Mouse (Mus musculus): ENCODE results near the gene Kcnh6. TPM values are rescaled to one million over a fixed set of nuclear protein-coding genes. Genes with fewer than 3 reads are reported as not detected.
"Not testable (repeated sequence)": the region's sequence is repeated elsewhere in the genome, so short reads cannot be mapped to it uniquely, and the experiment has no call there.

Gene Kcnh6
- polyA plus RNA-seq, 1 experiment from 2014 or later = 2.7 TPM

DNA sequence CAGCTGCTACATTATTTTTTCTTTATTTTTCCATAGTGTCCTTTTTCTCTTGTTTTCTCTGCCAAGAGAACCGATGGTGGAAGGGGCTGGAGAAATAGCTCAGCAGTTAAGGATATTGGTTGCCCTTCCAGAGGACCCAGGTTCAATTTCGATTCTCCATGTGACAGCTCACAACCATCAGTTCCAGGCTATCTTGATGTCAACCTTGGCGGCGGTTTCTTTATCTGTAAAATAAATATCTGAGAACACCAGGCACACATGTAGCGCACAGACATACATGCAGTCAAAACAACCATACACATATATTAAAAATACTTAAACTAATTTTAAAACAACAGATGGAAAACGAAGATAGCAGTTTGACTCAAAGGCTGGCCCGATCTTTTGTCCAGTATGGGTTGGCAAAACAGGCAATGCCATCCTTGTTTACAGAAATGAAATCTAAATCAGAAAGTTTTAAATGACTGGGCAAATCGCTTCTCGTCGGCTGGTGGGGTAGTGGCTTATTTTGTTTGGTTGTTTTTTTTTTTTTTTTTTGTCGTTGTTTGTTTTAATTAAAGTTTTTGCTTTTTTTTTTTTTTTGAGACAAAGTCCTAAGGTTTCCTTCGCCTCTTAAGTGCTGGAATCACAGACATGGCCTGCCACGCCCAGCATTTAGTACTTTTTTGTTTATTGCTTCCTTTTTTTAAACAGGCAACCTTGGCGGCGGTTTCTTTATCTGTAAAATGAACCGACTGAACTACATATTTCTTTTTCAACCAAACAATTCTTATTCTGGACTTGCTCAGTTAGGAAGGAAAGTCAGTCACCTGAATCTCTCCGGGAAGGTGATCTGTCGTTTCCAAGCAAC lies 57.4 kb downstream of the Kcnh6 start:
- Histone ChIP-seq H3K9ac (ENCODE audit: low read depth, low read length) (peak overlapping the region; percentile 89), H3K4me1 (ENCODE audit: control insufficient read depth, insufficient read depth, low read depth, low read length) (peaks cover 8% of the 10 kb centered on the region), H3K9me3 (ENCODE audit: control insufficient read depth, low read length) (no peaks in the 10 kb centered on the region), H3K36me3 (ENCODE audit: control insufficient read depth, insufficient read depth, low read length) (no peaks in the 10 kb centered on the region), H3K27me3 (replicated peaks; ENCODE audit: control insufficient read depth, insufficient read depth, low read length) (no peaks in the 10 kb centered on the region), H3K4me2 (ENCODE audit: low read length) (peak overlapping the region; percentile 96), H3K4me3 (ENCODE audit: low read length) (peak overlapping the region; percentile 88), H3K27ac (ENCODE audit: low read depth, low read length) (peak overlapping the region; percentile 56; the same call in 1 of the 2 replicates)
- no peak for ATAC-seq
- WGBS = 42% methylated on average over 18 of the region's 18 CpGs

DNA sequence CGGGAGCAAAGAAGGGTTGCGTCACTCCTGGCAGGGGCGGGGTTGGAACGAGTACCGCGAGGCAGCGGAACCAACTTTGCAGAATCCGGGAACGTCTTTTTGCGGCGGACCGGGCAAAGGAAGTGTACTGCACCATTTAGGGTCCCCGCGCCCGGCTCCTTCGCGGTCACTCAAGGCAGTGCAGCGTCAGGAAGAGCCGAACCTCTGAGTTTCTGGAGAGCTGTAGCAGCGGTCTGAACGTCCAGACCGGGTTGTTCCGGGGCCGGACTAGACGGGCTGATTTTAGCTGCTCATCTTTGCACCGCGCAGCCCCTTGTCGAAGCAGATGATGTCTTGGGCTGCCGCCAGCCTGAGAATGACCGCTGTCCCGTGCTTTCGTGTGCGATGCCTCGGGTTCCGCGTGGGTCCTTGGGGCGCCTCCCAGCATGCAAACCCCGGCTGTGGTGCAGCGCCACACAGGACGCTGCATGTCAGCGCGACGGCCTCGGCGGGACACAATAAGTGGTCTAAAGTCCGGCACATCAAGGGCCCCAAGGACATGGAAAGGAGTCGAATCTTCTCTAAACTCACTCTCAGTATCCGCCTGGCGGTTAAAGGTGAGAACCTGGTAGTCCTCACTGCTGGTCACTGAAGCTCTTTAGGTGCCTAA lies 58.1 kb downstream of the Kcnh6 start, which contains the start of gene Taco1:
Gene Taco1, plus strand, starts transcription at position 139 of the 649 bp plus-strand sequence.
- peak within 1 kb of the TSS; percentile 88 for H3K27ac ChIP-seq (ENCODE audit: low read depth, low read length)
- H3K27me3 ChIP-seq (replicated peaks; ENCODE audit: control insufficient read depth, insufficient read depth, low read length) = no peaks in the 10 kb centered on the region
- peak within 1 kb of the TSS; percentile 88 for H3K4me3 ChIP-seq (ENCODE audit: low read length)
- WGBS = under 1% methylated on average over 49 of the region's 49 CpGs
- H3K4me1 ChIP-seq (ENCODE audit: control insufficient read depth, insufficient read depth, low read depth, low read length) = peaks cover 8% of the 10 kb centered on the region
- H3K4me2 ChIP-seq (ENCODE audit: low read length) = peak within 1 kb of the TSS; percentile 96
- H3K9ac ChIP-seq (ENCODE audit: low read depth, low read length) = peak within 1 kb of the TSS; percentile 89
- peak; percentile 98 for ATAC-seq
- H3K36me3 ChIP-seq (ENCODE audit: control insufficient read depth, insufficient read depth, low read length) = no peaks in the 10 kb centered on the region
- H3K9me3 ChIP-seq (ENCODE audit: control insufficient read depth, low read length) = no peaks in the 10 kb centered on the region

DNA sequence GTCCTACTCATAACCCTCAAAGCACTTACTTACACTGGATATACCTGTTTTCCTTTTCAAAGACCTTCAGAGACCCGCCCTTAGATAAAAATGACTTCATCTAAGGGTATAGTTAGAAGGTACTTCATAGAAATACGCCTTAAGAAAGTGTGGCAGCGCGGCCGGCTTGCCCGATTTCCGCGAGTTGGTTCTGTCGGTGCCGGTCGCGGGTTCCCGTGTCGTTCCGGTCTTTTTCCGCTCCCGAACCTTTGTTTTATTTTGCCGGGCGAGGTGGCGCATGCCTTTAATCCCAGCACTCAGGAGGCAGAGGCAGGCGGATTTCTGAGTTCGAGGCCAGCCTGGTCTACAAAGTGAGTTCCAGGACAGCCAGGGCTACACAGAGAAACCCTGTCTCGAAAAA lies 58.7 kb downstream of the Kcnh6 start:
- H3K9me3 ChIP-seq (ENCODE audit: control insufficient read depth, low read length); H3K4me1 ChIP-seq (ENCODE audit: control insufficient read depth, insufficient read depth, low read depth, low read length); ATAC-seq; H3K36me3 ChIP-seq (ENCODE audit: control insufficient read depth, insufficient read depth, low read length); H3K27me3 ChIP-seq (replicated peaks; ENCODE audit: control insufficient read depth, insufficient read depth, low read length): not testable (repeated sequence)
- peak overlapping the region; percentile 88 for H3K4me3 ChIP-seq (ENCODE audit: low read length)
- peak overlapping the region; percentile 89 for H3K9ac ChIP-seq (ENCODE audit: low read depth, low read length)
- H3K4me2 ChIP-seq (ENCODE audit: low read length) = peak overlapping the region; percentile 96
- H3K27ac ChIP-seq (ENCODE audit: low read depth, low read length) = peak overlapping the region; percentile 88
- WGBS = 23% methylated on average over 23 of the region's 23 CpGs

DNA sequence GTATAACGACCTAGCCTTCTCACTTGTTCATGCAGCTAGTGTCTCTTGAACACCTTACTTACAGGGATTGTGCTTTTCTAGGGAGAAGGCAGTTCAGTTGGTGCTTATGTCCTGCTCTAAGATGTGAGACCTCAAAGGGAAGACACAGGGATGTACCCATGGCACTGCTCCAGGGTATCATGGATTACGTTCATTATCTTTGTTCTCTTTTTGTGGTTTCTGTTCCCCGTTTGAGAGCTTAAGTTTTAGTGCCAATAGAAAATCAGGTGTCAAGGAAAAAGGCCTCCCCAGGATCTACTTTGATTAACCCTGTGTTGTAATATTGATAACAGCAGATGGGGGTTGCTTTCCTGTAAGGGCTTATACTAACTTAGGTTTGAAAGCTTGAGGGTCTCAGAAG lies 65.8 kb downstream of the Kcnh6 start:
- Histone ChIP-seq H3K9me3 (ENCODE audit: control insufficient read depth, low read length) (no peaks in the 10 kb centered on the region), H3K9ac (ENCODE audit: low read depth, low read length) (no peak overlapping the region), H3K4me1 (ENCODE audit: control insufficient read depth, insufficient read depth, low read depth, low read length) (no peaks in the 10 kb centered on the region), H3K27ac (ENCODE audit: low read depth, low read length) (no peak overlapping the region), H3K4me2 (ENCODE audit: low read length) (no peak overlapping the region), H3K4me3 (ENCODE audit: low read length) (no peak overlapping the region), H3K27me3 (replicated peaks; ENCODE audit: control insufficient read depth, insufficient read depth, low read length) (no peaks in the 10 kb centered on the region), H3K36me3 (ENCODE audit: control insufficient read depth, insufficient read depth, low read length) (0 out of 2 replicates have a peak, but pooled peaks cover 2% of the 10 kb centered on the region)
- WGBS = 87% methylated on average over 3 of the region's 3 CpGs
- no peak for ATAC-seq

DNA sequence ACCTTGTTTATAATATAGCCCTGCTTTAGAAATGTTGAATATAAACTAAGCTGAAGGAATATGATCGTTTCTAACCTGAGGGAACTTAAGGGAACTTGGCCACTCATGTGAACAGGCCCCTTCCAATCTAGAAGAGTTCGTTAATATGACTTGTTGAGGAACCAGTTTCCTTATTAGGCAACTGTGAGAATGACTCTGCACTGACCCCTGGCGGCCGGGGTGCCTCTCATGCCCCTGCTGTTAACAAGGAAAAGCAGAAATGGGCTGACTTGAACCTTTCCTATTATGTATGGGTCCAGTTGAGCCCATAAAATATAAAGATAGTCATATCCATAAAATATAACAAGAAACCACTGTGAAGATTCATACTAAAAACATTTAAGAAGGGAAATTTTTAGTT lies 68.4 kb downstream of the Kcnh6 start:
- Histone ChIP-seq H3K4me2 (ENCODE audit: low read length) (no peak overlapping the region), H3K9ac (ENCODE audit: low read depth, low read length) (no peak overlapping the region), H3K27ac (ENCODE audit: low read depth, low read length) (no peak overlapping the region), H3K36me3 (ENCODE audit: control insufficient read depth, insufficient read depth, low read length) (0 out of 2 replicates have a peak, but pooled peaks cover 2% of the 10 kb centered on the region), H3K27me3 (replicated peaks; ENCODE audit: control insufficient read depth, insufficient read depth, low read length) (no peaks in the 10 kb centered on the region), H3K4me3 (ENCODE audit: low read length) (no peak overlapping the region), H3K9me3 (ENCODE audit: control insufficient read depth, low read length) (no peaks in the 10 kb centered on the region), H3K4me1 (ENCODE audit: control insufficient read depth, insufficient read depth, low read depth, low read length) (no peaks in the 10 kb centered on the region)
- no peak for ATAC-seq
- 6% methylated on average over 4 of the region's 4 CpGs for WGBS

Other genes starting within 250 kb of the Kcnh6 start
- 63.8 and 65.4 TPM in 2 replicates for gene Cyb561, start 54.8 kb upstream of the Kcnh6 start, polyA plus RNA-seq (2015; fragmentation: Nextera tagmentation; extraction: Ambion mirVana)
- 8.6 and 9.9 TPM in 2 replicates for gene Ace, start 40.2 kb upstream of the Kcnh6 start, polyA plus RNA-seq (2015; fragmentation: Nextera tagmentation; extraction: Ambion mirVana)
- gene Ace3, start 13.4 kb upstream of the Kcnh6 start, polyA plus RNA-seq (2015; fragmentation: Nextera tagmentation; extraction: Ambion mirVana) = 0.06 TPM in 1 of 2 replicates, not detected in the other
- 152 and 179 TPM in 2 replicates for gene Dcaf7, start 28.7 kb downstream of the Kcnh6 start, polyA plus RNA-seq (2015; fragmentation: Nextera tagmentation; extraction: Ambion mirVana)
- 7.4 and 7.8 TPM in 2 replicates for gene Taco1, start 57.9 kb downstream of the Kcnh6 start, polyA plus RNA-seq (2015; fragmentation: Nextera tagmentation; extraction: Ambion mirVana)
- 6.2 and 11.9 TPM in 2 replicates for gene Map3k3, start 76.5 kb downstream of the Kcnh6 start, polyA plus RNA-seq (2015; fragmentation: Nextera tagmentation; extraction: Ambion mirVana)
- not detected in 2 replicates for gene Gm10840, start 152.7 kb downstream of the Kcnh6 start, polyA plus RNA-seq (2015; fragmentation: Nextera tagmentation; extraction: Ambion mirVana)
- 142 and 161 TPM in 2 replicates for gene Limd2, start 152.7 kb downstream of the Kcnh6 start, polyA plus RNA-seq (2015; fragmentation: Nextera tagmentation; extraction: Ambion mirVana)
- gene Strada, start 194.0 kb downstream of the Kcnh6 start, polyA plus RNA-seq (2015; fragmentation: Nextera tagmentation; extraction: Ambion mirVana) = 28.6 and 30.1 TPM in 2 replicates
- 109 and 113 TPM in 2 replicates for gene Ccdc47, start 208.2 kb downstream of the Kcnh6 start, polyA plus RNA-seq (2015; fragmentation: Nextera tagmentation; extraction: Ambion mirVana)
- 77.9 and 87.4 TPM in 2 replicates for gene Ddx42, start 208.8 kb downstream of the Kcnh6 start, polyA plus RNA-seq (2015; fragmentation: Nextera tagmentation; extraction: Ambion mirVana)
- 31.6 and 35.0 TPM in 2 replicates for gene Ftsj3, start 248.0 kb downstream of the Kcnh6 start, polyA plus RNA-seq (2015; fragmentation: Nextera tagmentation; extraction: Ambion mirVana)
- gene Psmc5, start 248.0 kb downstream of the Kcnh6 start, polyA plus RNA-seq (2015; fragmentation: Nextera tagmentation; extraction: Ambion mirVana) = 303 and 330 TPM in 2 replicates

All from hindbrain, embryonic 16.5 days (tissue).